Mouse (Mus musculus) heart, adult 18-20 months (tissue): Measurements from ENCODE around the gene Nanog. TPM values are rescaled to one million over a fixed set of nuclear protein-coding genes. Genes with fewer than 3 reads are reported as not detected.
"Not testable (repeated sequence)": the region's sequence is repeated elsewhere in the genome, so short reads cannot be mapped to it uniquely, and the experiment has no call there.

Experiments used
- DNase-seq, 2 experiments: peaks; one replicate each; pipeline ENCODE4 v3.0.0; 2021 to 2022; ENCODE audit warnings: mixed read lengths in 1 of 2
- total RNA-seq, 2 experiments: library from RNA; stranded (reverse); gene quantifications; 2 replicates each; pipeline ENCODE4 v1.2.3; 2021

Gene Nanog
- total RNA-seq, 2 experiments from 2014 or later, result not detected

DNA sequence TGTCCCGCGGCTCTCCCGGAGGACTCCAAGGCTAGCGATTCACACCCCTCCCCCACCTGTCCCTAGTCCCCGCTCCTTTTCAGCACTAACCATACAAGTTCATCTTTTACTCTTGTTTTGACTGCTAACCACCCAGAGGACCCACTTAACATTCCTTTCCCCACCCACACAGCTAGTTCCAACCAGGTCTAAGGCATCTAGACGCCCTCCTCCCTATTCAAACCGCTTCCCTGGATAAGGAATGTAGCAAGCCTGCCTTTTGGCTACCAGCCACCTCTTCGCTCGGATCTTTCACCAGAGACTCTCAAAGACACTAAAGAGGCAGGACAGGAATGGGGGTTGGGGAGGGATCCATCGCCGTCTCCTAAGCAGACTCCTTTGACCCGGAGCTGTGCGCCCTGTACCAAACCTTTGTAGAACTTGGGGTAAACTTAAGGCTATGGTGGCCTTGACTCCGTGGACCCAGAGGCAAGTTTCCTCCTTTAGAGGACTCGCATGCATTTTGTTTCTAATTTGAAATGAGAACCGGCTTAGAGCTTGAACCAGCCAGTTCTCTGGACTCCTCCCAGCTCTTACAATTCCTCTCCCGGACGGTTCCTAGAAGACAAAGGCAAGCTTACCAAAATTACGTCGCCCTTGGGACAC lies 4.7 kb upstream of the Nanog start:
- DNase-seq, result peak; percentile 29 to 51

DNA sequence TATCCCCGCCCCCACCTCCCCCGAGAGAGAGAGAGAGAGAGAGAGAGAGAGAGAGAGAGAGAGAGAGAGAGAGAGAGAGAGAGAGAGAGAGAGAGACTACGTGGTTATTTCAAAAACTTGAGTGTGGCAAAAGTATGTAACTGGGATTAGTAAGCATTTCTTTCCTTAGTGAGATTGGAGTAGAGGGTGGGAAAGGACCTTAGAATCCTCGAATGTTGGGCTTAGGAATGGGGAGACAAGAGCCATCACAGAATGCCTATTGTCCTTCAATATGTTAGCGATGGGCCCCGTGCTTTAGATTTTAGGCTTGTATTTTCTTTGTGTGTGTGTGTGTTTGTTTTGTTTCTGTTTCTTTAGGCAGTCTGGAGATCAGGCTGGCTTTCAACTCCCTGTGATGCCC lies 4.0 kb upstream of the Nanog start:
- DNase-seq, result no peak

DNA sequence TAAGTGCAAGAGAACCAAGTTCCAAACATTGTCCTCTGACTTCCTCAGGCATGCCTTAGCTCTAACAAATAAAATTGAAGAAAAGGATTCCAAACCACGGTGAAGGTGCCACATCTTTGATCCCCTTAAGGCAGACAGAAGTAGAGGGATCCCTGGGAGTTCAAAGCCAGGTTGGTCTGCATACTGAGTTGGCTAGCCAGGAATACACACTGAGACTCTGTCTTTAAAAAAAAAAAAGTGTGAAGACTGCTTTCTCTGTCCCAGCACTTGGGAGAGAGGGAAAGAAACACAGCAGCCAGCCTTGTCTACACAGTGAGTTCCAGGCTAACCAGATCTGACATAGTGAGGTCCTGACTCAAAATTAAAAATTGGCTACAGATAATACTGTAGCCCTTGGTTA lies 3.6 kb upstream of the Nanog start:
- DNase-seq, result no peak

DNA sequence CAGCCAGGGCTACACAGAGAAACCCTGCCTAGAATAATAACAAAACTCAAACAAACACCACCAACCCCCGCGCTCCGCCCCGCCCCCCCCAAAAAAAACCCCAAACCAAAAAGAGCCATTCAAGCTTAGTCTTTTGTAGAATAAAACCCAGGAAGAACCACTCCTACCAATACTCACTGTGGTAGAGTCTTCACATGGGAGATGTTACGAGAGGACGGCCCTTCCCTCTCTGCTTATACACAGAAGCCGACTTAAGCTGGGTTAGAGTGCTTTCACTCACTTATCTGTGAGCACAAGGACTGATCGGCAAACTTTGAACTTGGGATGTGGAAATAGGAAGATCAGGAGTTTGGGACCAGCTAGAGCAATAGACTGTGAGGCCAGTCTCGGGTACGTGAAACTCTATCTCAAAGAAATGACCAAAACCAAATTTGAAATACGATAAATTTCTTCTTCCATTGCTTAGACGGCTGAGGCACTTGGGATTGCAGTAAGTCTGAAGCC lies 900 bp upstream of the Nanog start:
- DNase-seq, result no peak

DNA sequence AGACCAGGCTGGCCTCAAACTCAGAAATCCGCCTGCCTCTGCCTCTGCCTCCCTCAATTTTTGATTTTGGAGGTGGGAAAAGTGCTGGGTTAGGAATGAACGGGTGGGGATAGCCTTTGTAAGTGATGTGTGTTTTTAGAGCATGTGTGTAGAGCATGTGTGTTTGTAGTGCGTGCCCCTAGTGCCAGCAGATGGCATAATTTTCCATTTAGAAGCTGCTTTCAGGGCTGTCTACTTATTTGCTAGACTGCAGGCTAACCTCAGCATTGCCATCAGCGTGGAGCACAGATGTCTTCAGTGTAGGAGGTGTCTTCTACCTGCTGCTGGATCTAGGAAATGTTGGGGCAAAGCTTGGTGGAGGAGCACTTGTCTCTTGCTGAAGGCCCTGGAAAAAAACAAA lies 1.5 kb downstream of the Nanog start:
- no peak for DNase-seq

DNA sequence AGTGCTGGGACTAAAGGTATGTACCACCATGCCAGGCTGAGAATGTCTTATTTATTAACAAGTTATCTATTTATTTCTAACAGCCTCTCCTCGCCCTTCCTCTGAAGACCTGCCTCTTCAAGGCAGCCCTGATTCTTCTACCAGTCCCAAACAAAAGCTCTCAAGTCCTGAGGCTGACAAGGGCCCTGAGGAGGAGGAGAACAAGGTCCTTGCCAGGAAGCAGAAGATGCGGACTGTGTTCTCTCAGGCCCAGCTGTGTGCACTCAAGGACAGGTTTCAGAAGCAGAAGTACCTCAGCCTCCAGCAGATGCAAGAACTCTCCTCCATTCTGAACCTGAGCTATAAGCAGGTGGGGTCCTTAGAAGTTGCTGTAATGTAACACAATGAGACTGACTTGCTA lies 4.2 kb downstream of the Nanog start:
- DNase-seq, result no peak

DNA sequence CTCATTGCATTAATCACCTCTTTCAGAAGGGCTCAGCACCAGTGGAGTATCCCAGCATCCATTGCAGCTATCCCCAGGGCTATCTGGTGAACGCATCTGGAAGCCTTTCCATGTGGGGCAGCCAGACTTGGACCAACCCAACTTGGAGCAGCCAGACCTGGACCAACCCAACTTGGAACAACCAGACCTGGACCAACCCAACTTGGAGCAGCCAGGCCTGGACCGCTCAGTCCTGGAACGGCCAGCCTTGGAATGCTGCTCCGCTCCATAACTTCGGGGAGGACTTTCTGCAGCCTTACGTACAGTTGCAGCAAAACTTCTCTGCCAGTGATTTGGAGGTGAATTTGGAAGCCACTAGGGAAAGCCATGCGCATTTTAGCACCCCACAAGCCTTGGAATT lies 5.8 kb downstream of the Nanog start:
- not testable (repeated sequence) for DNase-seq

DNA sequence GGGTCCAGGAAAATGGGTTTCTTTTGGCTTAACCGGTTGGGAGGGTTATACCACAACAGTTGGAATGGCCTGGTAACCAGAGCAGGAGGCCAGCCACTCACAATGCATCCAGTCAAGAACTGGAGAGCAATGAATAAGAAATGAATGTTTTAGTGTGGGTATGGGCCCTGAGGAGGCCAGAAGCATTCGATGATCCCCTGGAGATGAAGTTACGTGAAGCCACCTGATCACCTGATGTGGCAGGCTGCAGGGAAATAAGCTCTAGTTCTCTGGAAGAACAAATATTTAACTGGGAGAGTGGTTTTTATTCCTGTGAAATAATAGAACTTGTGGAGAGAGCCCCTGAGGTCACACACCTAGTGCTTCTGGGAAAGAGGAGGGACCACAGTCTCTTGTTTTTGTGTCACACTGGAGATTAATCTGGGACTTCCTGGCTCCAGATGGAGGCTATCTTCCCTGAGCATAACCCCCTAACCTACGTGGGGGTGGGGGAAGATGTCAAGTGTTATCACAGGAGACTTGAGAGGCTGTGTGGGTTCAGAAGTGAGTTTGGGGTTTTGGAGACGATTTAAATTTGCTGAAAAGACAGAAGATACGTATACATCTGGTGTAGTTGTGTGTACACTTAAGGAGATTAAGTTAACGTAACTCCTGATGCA lies 7.5 kb downstream of the Nanog start:
- DNase-seq, result no peak

DNA sequence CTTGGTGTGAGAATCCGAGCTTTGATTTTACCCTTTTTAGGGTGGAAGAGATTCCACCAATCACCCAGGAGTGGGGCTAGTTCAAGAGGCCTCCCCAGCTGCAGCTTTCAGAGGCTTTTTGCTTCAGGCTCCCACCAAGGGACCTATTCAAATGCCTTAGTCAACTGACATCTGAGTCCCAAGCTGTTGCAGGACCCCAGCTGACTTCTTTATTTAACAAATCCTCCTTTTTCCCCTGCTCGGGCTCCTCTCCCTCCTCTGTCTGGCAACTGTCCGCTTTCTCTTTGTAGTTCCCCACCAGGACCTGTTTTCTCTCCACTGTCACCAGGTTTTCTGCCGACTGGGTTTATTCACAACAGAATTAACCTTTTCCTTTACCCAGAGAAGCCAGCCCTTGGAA lies 8.6 kb downstream of the Nanog start:
- no peak for DNase-seq

DNA sequence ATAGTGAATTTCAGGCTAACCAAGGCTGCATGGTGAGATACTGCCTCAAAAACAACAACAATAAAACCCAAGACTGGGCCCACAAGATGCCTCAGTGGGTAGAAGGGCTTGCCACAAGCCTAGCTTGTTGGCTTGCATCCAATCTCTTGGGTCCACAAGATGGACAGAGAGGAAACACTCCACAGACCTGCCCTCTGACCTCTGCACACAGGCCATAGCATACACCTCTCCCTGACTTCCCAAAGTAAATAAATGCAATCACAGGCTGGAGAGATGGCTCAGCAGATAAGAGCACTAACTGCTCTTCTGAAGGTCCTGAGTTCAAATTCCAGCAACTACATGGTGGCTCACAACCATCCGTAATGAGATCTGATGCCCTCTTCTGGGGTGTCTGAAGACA lies 10.9 kb downstream of the Nanog start:
- DNase-seq, result not testable (repeated sequence)

DNA sequence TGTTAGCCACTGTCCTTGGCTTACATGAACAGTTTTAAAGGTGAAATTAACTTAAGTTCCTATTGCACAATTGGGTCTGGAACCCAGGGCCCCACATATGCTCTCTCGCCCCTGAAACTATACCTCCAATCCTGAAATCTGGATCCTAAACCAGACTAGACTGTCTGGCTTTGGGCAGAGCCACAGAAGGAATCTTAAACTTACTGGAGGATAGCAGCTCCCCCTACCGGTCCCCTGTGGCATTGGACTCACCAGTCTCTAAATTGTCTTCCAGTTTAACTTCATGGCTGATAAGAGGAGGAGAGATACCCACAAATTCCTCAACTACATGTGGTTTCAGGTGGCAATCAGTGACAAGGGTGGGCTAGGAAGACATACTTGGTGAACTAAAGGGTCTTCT lies 12.7 kb downstream of the Nanog start:
- DNase-seq, result peak; percentile 41 to 76

DNA sequence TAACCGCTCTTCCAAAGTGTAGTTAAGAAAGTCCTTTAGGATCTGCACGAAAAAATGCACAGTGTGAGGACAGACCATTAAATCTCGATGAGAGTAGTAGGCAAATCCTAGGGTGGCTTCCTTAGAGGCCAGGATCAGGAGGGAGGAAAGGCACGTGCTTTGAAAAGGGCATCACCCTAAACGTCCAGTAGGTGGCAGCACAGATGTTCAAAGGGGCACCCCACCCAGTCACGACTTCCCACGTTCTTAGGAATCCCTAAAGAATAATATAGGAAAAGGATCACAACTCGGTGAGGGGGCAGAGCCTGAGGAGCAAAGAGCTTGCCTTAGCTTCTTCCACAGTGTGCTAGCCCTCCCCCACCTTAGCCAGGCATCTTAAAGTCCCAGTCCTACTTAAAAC lies 32.7 kb downstream of the Nanog start:
- peak; percentile 74 to 89 for DNase-seq

DNA sequence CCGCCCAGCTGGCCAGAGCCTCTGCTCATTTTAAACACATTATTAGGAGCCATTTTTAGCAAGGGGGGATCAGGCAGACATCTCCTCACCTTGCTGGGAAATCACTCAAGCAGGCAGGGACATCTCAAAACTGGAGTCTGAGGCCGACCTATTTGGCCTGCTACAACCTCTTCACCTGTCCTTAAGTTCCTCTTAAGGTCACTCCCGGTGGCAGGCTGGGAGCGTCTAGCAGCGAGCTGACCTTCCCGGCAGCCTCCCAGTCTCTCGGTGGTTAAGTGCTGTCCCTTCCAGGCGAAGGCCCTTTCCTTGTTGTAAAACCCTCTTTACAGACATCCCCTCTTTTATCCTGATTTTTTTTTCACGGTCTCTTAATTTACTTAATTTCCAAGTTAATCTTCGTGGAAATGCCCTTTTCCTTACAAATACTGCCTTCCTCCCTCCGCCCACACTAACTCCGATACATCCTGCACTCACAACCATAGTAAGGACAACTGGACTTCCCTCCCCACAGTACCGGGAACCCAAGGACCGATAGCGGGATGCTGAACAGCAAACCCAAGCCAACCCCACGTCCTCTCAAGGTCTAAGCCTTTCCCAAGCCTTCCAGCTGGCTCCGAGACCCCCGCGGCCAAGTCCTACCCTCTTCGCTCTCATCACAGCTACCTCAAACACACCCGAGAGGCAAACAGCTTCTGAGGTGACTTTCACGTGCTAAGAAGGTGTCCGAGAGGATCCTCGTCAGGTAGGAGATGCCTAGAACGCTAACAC lies 34.4 kb downstream of the Nanog start:
- peak in 1 of 2 experiments; percentile 10 for DNase-seq

DNA sequence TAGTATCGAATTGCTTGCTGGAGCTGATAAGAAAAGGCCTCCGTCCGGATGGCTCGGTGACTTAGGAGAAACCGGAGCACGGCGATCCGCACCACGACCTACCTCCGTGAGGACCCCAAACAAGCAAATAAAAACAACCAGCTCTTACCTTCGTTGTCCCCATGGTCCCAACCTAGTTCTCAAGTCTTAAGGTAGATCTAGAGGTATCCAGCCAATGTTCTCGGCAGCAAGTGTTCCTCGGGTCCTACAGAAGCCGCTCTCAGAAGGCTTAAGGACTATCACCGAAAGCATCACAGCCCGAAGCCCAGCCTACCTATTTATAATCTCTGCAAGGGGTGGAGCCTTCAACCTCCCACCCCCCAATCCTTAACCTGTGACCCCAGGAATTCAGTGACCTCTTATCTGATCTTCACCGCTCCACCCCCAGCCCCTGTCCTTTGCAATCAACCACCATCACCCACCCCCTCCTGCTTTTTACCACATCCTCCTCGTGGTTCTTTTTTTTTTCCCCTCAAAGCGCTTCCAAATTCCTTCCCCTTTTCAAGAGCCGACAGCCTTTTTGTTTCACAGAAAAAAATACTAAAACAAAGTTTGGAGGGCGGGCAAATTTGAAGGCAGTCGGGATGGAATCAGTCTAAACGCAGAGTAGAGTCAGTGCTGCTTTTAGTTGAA lies 35.1 kb downstream of the Nanog start:
- peak; percentile 49 to 62 for DNase-seq

DNA sequence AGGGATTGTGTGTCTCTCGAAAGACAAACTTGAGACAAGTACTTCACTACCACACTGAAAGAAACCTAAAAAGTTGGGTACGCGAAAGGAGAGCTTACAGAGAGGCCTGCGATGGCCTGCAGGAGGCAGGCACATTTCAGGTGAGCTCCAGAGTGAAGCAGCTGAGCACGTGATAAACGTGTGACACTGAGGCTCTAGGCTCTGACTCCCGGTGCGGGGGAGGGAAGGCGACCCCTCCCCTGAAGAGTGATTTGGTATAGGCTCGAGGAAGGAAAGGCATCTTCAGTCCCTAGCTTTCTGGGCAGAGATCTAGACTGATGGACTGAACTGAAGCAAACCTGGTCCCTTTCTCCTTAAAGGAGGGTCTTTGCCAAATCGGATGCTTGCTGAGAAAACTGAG lies 36.1 kb downstream of the Nanog start:
- no peak for DNase-seq

DNA sequence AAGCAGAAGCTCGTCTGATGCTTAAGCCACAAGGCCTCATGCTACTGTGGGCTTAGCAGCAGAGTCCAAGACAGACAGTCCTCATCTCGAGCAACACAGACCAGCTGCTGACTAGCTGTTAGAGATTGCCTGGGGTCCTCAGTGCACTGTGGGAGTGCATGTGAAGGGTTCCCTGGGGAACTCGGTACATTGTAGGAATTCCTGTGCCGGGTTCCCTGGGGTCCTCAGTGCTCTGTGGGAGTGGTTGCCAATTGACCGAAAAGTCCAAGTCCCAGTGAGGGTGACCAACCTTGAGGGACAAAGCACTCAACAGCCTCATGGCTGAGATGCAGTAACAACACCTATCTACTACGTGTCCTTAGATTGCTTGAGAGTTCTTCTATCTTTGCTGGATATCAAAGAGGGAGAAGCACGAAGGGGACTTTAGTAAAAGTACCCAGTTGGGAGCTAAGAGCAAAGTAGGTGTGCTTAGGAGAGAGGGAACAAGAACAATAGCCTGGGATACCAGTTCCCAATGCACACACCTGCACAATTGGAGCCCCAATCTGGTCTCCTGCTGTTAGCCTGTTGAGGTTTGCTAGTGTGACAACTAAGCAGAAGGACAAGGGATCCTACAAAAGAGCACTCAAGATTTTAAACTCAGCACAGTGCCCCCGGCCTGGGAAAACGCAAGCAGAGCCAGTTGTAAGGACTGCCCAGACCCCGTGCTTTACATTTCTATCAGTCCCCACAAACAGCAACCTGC lies 37.4 kb downstream of the Nanog start:
- no peak for DNase-seq

DNA sequence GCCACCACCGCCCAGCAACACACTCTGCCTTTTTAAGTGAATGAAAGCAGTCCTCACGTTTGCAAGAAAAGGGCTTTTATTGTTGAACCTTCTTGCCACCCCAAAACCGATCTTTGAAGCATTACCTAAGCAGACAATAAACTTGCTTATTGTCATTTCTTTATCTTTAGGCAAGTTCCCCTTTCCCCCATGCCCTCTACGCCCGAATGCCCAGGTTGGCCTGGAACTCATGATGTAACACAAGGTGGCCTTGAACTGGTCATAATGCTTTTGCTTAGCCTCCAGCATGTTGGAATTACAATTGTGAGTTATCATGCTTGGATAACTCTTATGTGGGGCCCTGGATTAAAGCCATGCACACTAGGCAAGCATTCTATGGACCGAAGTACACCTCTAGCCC lies 43.3 kb downstream of the Nanog start:
- no peak for DNase-seq

DNA sequence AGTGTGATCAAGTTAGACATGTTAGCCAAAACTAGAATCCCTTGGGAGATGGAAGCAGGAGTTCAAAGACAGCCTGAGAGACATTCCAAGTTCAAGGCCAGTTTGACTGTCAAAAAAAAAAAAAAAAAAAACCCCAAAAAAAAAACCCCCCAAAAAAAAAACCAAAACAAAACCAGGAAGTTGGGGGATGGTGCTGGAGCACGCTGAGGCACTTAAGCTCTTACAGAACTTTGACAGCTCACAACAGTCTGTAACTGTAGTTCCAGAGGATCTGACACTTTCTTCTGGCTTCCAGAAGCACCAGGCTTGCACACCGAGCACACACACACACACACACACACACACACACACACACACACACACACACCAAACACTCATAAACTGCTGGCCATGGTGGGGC lies 48.6 kb downstream of the Nanog start:
- DNase-seq, result no peak

DNA sequence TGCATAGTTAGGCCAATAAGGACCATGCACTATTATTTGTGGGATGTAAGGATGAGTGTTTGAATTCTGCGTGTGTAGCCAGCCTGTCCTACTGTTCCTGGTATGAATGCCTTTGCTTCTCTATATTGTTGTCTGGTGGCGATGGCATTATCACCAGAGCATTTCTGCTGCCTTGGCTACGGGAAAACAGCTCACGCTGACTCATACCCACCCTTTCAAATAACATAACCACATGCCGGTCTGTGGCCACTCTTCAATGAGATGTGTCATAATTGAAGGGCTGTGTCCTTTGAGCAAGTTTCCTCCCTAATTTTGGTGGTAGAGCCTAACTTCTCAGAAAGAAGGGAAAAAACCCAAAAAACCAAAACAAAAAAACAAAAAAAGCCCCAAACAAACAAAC lies 51.4 kb downstream of the Nanog start:
- DNase-seq, result no peak

DNA sequence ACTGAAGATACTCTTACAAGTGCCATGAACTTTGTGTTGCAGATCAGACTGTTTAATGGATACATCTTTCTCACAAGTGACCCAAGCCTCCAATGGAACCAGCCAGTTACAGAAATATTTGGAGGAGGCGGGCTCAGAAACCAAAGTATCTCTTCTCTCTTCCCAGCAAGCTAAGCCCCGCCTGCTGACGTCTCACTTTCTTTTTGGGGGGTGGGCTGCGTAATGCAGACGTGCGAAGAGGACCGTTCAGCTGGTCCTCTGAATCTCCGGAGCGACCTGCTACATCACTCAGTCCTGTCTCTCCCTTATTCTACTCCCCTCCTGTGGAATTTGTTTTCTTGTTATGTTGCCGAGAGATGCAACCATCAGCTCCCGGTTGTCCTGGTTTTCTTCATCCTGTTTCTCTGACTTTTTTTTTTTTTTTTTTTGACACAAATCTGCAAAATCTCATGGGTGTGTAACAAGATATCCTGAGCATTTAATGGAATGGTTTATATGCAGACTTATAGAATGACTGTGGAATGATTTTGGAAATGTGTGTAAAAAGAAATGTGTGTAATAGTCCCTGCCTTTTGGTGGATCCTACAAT lies 53.8 kb downstream of the Nanog start:
- peak; percentile 77 to 82 for DNase-seq

DNA sequence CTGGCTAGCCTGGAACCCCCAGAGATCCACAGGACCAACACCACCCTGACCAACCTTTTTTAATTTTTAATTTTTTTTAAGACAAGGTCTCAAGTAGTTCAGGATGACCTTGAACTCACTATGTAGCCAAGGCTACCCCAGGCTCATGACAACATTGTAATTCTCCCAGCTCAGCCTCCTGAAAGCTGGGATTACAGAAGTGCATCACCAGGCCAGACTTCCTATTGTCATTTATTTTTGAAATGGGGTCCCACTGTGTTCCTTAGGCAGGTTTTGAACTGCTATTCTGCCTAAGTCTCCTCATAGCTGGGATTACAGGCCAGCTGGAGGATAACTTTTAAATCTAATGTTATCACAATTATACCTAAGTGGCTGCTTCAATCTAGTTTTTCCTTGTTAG lies 54.6 kb downstream of the Nanog start:
- DNase-seq, result no peak

DNA sequence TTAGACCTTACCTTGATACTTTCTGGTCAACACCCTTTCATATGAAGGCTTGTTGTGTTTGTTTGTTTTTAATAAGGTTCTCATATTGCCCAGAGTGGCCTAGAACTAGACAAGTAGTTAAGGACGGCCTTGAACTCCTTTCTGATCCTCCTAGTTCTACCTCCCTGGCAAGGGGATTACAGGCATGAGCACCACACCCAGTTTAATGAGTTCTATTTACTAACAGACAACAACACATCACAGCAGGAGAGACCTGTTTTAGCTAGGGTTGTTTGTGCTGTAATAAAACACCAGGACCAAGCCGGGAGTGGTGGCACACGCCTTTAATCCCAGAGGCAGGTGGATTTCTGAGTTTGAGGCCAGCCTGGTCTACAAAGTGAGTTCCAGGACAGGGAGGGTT lies 55.2 kb downstream of the Nanog start:
- no peak for DNase-seq
